Mouse (Mus musculus) C2C12 (cell line): ENCODE results near the gene Mvd.

Experiments used
- CEBPB ChIP-seq: IDR thresholded peaks from one replicate; pipeline ENCODE4 v1.6.1; 2011; ENCODE audit warnings: low read depth, mild to moderate bottlenecking, control low read depth, moderate library complexity
- CTCF ChIP-seq: IDR thresholded peaks from one replicate; pipeline ENCODE4 v1.5.1; 2011; ENCODE audit not compliant: control insufficient read depth, insufficient read depth, insufficient read length
- FOSL1 ChIP-seq: IDR thresholded peaks from one replicate; pipeline ENCODE4 v1.8.0; 2011; ENCODE audit warnings: mild to moderate bottlenecking, low read length; ENCODE audit not compliant: poor library complexity, insufficient read depth, severe bottlenecking
- MAX ChIP-seq: IDR thresholded peaks from one replicate; pipeline ENCODE4 v1.6.1; 2011; ENCODE audit warnings: mild to moderate bottlenecking, control low read depth
- MYOD1 ChIP-seq: IDR thresholded peaks from one replicate; pipeline ENCODE4 v1.6.1; 2011; ENCODE audit warnings: low read depth; ENCODE audit not compliant: control insufficient read depth, insufficient read length
- MYOG ChIP-seq: IDR thresholded peaks from one replicate; pipeline ENCODE4 v1.6.1; 2011; ENCODE audit not compliant: control insufficient read depth, insufficient read length; ENCODE audit errors: extremely low read depth
- USF1 ChIP-seq: IDR thresholded peaks from one replicate; pipeline ENCODE4 v1.6.1; 2011; ENCODE audit warnings: low read depth, mild to moderate bottlenecking, control low read depth, moderate library complexity

DNA sequence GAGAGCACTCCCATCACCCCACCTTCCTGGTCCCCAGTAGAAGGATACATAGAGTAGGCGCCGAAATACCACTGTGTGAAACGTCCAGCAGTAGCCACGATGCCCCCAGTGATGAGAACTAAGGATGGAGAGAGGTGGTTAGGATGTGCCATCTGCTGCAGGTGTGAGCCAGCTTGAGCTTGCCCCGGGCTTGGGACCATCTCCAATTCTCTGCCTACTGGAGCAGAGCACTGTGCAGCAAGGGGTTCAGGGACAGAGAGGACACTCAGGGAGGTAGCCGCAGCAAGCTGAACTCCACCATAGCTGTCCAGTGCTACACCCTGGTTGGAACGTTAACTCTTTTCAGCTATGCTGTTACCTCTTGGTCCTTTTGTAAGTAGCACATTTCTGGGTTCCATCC lies 15.6 kb downstream of the Mvd start:
- TF ChIP-seq MYOD1 (no peak), CTCF (no peak), FOSL1 (no peak), MYOG (no peak), CEBPB (no peak), USF1 (no peak), MAX (no peak)
